Mouse (Mus musculus) limb, embryonic 11.5 days (tissue): ENCODE measurements around the gene Tepsin. TPM values are rescaled to one million over a fixed set of nuclear protein-coding genes. Genes with fewer than 3 reads are reported as not detected.

Source experiments
- ATAC-seq: fragments of 200-750 bp; cut with Nextera tagmentation; 2 replicates; pipeline ENCODE4 v1.8.0; 2017; ENCODE audit warnings: low read depth; ENCODE audit not compliant: insufficient number of reproducible peaks, low FRiP score, low TSS enrichment
- DNase-seq: peaks from one replicate; pipeline ENCODE4 v3.0.0-alpha.2; 2015; ENCODE audit warnings: low spot score
- H3K27ac ChIP-seq: fragments of 300-500 bp; sonication (generic); replicated peaks from 2 replicates; pipeline ENCODE4 v1.5.1; 2014; ENCODE audit warnings: low read depth, mild to moderate bottlenecking, low read length
- H3K27me3 ChIP-seq: fragments of 300-500 bp; sonication (generic); 2 replicates; pipeline ENCODE4 v1.6.1; 2014; ENCODE audit warnings: mild to moderate bottlenecking, low read length, mixed read lengths; ENCODE audit not compliant: control insufficient read depth, insufficient read depth
- H3K36me3 ChIP-seq: fragments of 300-500 bp; sonication (generic); 2 replicates; pipeline ENCODE4 v1.6.1; 2014; ENCODE audit warnings: mild to moderate bottlenecking, low read length, moderate library complexity, mixed read lengths; ENCODE audit not compliant: control insufficient read depth, insufficient read depth
- H3K4me1 ChIP-seq: fragments of 300-500 bp; sonication (generic); 2 replicates; pipeline ENCODE4 v1.6.1; 2014; ENCODE audit warnings: low read length, mixed read lengths; ENCODE audit not compliant: control insufficient read depth, insufficient read depth
- H3K4me2 ChIP-seq: fragments of 300-500 bp; sonication (generic); 2 replicates; pipeline ENCODE4 v1.6.1; 2014; ENCODE audit warnings: low read depth, mild to moderate bottlenecking, moderate library complexity; ENCODE audit not compliant: severe bottlenecking
- H3K4me3 ChIP-seq: fragments of 300-500 bp; sonication (generic); 2 replicates; pipeline ENCODE4 v1.5.1; 2014; ENCODE audit warnings: low read depth, low read length
- H3K9ac ChIP-seq: fragments of 300-500 bp; sonication (generic); 2 replicates; pipeline ENCODE4 v1.6.1; 2014; ENCODE audit warnings: mild to moderate bottlenecking, low read length
- H3K9me3 ChIP-seq: fragments of 300-500 bp; sonication (generic); 2 replicates; pipeline ENCODE4 v1.6.1; 2016; ENCODE audit warnings: low read length; ENCODE audit not compliant: control insufficient read depth
- WGBS: fragments of 180-500 bp; shearing (Covaris S2); extraction: QIAGEN DNeasy Blood & Tissue Kit; methylation state at CpG from one replicate; pipeline ENCODE4 v1.1.7; 2014; 5-methylcytosine and 5-hydroxymethylcytosine counted together
- microRNA-seq: library from miRNA; unstranded; fragments of <30 nt; microRNA quantifications from one replicate; pipeline ENCODE4, GENCODE M21; 2016
- polyA plus RNA-seq: library from polyadenylated mRNA; unstranded; fragments of >200 nt; fragmentation: Nextera tagmentation; extraction: Ambion mirVana; gene quantifications from 2 replicates; pipeline ENCODE4 v1.2.1, GENCODE M21; 2014

Tepsin gene
- polyA plus RNA-seq, 1 experiment from 2014 or later, result 16.9 TPM

DNA sequence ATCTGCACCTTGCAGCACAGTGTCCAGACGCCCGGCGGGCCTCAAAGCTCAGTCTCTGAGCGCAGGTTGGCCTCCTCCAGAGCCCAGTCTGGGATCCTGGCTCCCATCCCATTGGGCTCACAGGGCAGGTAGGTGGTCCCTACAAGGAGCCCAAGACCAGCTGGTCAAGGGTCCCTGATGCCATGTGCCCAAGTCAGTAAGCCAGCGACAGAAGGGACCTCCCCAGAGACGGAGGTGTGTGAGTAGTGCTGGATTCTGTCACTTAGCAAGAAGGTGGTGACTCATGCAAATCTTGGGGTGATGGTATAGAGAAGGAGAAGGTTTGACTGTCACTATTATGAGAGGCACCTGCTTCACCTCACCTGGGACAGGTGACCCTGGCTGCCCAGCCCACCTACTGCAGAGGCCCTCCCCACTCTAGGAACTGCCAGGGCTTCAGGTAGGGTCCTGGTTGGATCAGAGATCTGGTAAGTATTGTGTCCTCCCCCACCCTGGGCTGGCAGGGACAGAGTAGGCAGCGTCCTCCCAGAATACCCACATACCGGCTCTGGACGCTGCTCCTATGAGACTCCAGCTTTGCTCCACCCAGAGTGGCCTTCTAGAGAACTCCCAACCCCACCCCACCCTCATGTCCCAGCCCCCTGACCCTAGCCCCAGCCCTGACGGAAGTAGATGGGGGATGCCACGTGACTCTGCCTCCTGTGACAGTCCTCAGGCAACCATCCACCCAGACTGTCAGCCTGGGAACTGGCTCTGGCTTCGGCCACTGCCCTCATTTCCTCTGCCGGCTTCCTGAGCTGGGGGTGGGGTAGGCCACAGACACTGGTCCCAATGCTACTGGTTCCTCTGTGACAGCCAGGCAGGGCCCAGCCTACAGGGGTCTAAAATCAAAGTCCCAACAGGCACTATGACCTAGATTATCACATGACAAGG is 57.1 kb downstream of the Tepsin start:
- H3K4me2 ChIP-seq, result no peak overlapping the region
- no peak overlapping the region for H3K27ac ChIP-seq
- H3K9me3 ChIP-seq, result no peaks in the 10 kb centered on the region
- DNase-seq (no peak), ATAC-seq (no peak)
- H3K4me1 ChIP-seq, result peaks cover 3% of the 10 kb centered on the region; the same call in 1 of the 2 replicates
- no peak overlapping the region for H3K9ac ChIP-seq
- no peaks in the 10 kb centered on the region for H3K36me3 ChIP-seq
- H3K4me3 ChIP-seq, result no peak overlapping the region
- WGBS, result 60% methylated on average over 13 of the region's 13 CpGs
- H3K27me3 ChIP-seq, result peaks cover 7% of the 10 kb centered on the region; the same call in 1 of the 2 replicates

Small RNAs within 50 kb of the gene (microRNA-seq; reads per million reads assigned to microRNA genes)
- not detected for gene Gm25948

Other genes with a start within 250 kb of the Tepsin start
- gene Chmp6, start 185.3 kb downstream of the Tepsin start, polyA plus RNA-seq, result 101 and 109 TPM in 2 replicates
- gene Baiap2, start 156.0 kb downstream of the Tepsin start, polyA plus RNA-seq, result 14.8 and 17.7 TPM in 2 replicates
- gene Aatk, start 51.6 kb downstream of the Tepsin start, polyA plus RNA-seq, result 1.5 and 1.8 TPM in 2 replicates
- 30.5 and 33.7 TPM in 2 replicates for gene Cep131, start 11.9 kb downstream of the Tepsin start, polyA plus RNA-seq
- gene Ndufaf8, start 197 bp upstream of the Tepsin start, polyA plus RNA-seq, result 71.3 and 71.4 TPM in 2 replicates
- gene Slc38a10, start 52.6 kb upstream of the Tepsin start, polyA plus RNA-seq, result 46.1 and 53.2 TPM in 2 replicates
- gene Bahcc1, start 134.2 kb upstream of the Tepsin start, polyA plus RNA-seq, result 24.9 and 27.6 TPM in 2 replicates
- gene Actg1, start 249.8 kb upstream of the Tepsin start, polyA plus RNA-seq, result 2,996 and 3,123 TPM in 2 replicates